Mouse (Mus musculus) liver, adult 2 months (tissue): Measurements from ENCODE around the gene Scaf8.

Source experiments
- CTCF ChIP-seq: fragments of 200-500 bp; IDR thresholded peaks from 2 replicates; pipeline ENCODE4 v1.5.1; 2011; ENCODE audit warnings: low read depth, low read length, control low read depth
- POLR2A ChIP-seq: fragments of 200-500 bp; IDR thresholded peaks from 2 replicates; pipeline ENCODE4 v1.6.1; 2011; ENCODE audit warnings: low read length, control low read depth; ENCODE audit not compliant: insufficient read depth; ENCODE audit errors: extremely low read depth

DNA sequence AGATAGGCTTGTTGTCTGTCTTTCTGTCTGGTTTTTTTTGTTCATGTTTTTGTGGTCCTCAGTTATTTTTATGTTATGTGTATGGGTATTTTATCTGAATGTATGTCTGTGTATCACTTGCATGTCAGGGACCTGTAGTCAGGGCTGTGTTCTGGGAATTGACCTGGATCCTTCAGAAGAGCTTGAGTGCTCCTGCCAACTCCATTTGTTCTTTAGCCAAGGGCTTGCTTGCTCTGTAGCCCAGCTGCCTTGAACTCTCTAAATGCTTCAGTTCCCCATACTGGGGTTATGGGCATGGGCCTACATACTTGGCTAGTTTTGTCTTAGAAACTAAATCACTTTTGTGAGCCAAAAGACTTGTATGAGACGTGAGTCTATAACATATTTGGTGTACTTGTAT lies 13.9 kb downstream of the Scaf8 start:
- no peak for TF ChIP-seq POLR2A
- TF ChIP-seq CTCF = no peak
